Mouse (Mus musculus): ENCODE measurements at regions not wholly inside any gene's neighbourhood (a gene's known extent, or its start where the extent isn't known, plus 50 kb on each side); places are given as distances from the start of the nearest gene placed in this dataset.

GRCm38 (mm10) chr10:8059769-8060168, 103.7 kb upstream of the Tab2 start:
- TF ChIP-seq CTCF (IDR thresholded peaks at IDR 0.05 in 2 of 3, conservative IDR thresholded peaks at IDR 0.05 in 1 of 3; ENCODE audit: control insufficient read depth in 1 of 3, insufficient read depth in 1 of 3, low read depth in 2 of 3, low read length in 3 of 3, poor library complexity in 1 of 3, severe bottlenecking in 1 of 3) (no peak), ZMIZ1 (IDR thresholded peaks at IDR 0.05; ENCODE audit: low read depth, low read length) (no peak), EP300 (IDR thresholded peaks at IDR 0.05; ENCODE audit: low read depth in 1 of 2, low read length in 2 of 2) (no peak), POLR2A (IDR thresholded peaks at IDR 0.05; ENCODE audit: control insufficient read depth in 1 of 2, insufficient read depth in 1 of 2, low read depth in 1 of 2, low read length in 2 of 2, poor library complexity in 1 of 2) (no peak), UBTF (IDR thresholded peaks at IDR 0.05; ENCODE audit: borderline replicate concordance, insufficient read depth, low read depth, low read length) (no peak), USF2 (IDR thresholded peaks at IDR 0.05; ENCODE audit: borderline replicate concordance in 1 of 2, insufficient read depth in 1 of 2, low read depth in 1 of 2, low read length in 2 of 2) (no peak), ZNF384 (IDR thresholded peaks at IDR 0.05; ENCODE audit: low read depth, low read length) (no peak), BHLHE40 (IDR thresholded peaks at IDR 0.05; ENCODE audit: borderline replicate concordance, low read depth, low read length) (no peak)

Measured in MEL (cell line).